Mouse (Mus musculus) forelimb bud, embryonic 11.5 days (tissue): ENCODE results near the gene Ankrd26.
A peak's percentile ranks its signal among the peaks of the same experiment; 100 is the strongest.

Experiments
- DNase-seq: peaks from one replicate; pipeline ENCODE4 v3.0.0-alpha.2; 2012; ENCODE audit warnings: low read depth, low spot score

Ankrd26 gene

DNA sequence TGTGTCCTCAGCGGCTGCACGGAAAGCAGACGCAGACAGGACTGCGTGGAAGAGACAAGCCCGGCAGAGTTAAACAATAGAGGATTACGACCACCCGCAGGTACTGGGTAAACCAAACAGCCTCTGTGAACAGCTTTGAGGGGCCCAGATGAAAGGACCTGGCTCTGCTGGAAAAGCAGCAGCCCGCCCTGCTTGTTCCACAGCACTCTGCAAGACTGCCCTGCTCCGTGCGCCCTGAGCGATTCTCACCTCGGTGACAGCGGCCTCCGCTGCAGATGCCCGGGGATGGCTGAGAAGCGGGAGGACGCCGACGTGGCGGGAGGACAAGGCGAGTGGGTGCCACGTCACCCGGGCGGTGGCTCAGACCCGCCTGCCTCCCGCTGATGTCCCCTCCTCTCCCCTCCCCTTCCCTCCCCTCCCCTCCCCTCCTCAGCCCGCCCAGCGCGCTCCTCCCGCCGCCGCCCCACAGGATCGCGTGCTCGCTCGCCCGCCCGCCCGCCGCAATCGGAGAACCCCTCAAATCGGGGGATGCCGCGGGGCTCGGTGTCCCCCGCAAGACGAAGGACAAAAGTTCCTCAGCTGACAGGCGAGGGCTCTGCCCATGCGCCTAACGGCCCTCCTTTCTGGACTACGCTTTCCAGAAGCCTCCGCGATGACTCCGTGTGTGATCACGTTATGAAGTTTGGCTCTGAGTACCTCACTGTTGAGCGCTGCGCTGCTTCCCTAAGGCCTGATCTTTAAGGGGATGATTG lies 82.9 kb downstream of the Ankrd26 start, which contains the start of gene Zfp9:
TSS of gene Zfp9 (minus strand) at position 364 of the 752 bp plus-strand sequence.
- peak; percentile 71 for DNase-seq

DNA sequence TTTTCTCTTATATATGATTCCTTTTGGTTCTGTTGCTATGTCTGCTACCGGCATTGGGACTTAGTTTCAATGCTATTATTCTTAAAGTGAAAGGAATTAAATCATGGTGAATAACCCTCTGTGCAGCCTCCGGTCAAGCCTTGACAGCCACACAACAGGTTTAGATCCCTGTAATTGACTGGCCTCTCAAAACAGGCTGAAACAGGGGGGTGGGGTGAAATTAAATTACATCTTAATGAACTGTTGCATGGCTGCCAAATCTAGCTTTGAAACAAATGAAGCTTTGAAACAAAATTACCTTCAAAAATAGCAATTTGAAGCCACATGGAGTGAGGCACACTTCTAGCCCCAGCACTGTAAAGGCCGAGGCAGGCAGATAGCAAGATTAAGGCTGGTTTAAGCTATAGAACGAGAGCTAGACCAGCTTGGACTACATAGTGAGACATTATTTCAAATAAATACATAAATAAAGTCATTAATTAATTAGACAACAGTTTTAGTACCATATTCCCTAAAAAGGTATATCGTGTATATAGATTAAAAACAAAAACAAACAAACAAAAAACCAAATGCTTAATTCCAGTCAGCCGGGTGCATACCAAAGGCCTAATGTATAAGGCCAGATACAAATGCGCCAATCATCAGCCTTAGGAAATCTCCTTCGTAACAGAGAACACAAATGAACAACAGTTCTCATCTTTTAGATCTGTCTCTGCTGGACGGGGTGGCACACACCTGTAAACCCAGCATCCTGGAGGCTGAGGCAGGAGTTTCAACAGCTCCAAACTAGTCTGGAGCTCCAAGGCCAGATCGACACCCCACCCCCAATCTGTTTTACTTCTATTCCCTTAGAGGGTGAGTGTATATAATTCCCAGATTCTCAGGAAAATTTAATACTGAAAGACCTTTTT lies 83.9 kb downstream of the Ankrd26 start:
- DNase-seq: peak; percentile 8

DNA sequence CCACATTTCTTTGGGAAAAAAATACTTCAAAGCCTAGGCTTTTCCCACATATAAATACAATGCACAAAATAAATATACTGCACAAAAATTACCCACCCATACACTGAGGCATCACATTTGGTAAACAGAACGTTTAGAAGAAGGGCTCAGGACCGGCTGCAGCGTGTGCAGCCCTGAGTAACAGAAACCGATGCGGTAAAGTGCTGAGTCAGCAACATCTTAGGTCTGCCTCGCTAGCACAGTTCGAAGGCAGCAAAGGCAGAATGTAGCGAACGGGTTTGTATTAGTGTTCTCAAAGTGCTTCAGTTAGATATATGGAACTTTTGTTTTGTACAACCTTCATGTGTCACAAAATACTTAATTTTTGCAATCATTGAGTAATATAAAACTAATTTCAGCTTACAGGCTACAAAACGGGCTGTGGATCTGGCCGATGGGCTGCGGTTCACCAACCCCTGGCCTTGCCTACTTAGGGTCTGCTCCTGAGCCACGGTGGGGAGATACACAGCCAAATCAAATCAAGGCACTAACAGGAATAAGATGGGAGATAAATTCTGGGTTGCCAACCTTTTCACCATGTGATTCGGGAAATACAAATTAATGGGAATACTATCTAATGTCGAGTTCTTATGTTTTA lies 99.8 kb downstream of the Ankrd26 start:
- DNase-seq: no peak

DNA sequence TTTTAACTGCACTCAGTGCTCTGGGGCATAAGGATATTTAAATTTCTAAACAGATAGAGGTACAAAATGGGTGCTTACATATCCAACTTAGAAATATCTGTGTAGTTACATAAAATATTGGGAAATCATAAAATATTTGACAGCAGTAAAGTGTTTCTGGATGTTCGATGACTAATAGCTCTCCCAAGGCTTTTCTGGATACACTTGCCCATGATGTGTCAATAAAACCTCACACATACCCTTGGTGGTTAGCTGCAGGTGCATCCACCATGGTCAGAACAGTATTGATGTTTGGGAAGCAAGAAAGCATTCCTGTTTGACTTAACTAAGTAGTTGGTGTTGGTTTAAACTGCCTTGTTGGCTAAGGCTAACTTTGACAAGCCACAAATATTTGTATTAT lies 104.3 kb downstream of the Ankrd26 start:
- DNase-seq: no peak

DNA sequence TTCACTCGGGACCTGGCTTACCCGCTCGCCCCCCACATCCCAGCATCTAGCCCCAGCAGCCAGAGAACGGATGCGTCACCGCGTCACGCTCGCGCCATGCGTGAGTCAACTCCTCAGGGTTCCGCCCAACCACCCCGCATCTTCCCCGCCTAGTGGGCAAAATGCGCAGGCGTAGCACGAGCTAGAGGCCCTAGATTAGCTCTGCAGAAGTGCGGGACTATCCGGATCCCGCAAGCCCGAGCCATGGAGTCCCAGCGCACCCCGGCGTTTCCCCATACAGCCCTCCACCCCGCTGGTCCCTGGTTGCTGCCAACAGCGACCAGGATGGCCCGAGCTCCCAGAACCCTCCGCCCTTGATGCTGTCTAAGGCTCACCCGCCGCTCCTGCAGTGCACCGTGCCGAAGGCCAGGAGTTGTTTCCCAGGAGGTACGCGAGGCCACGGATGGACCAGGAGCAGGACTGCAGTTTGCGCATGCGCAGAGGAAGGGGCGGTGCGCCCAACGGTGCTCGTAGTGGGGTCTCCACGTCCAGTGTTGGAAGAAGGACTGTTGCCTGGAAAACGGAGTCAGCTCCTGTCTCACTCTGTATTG lies 106.9 kb downstream of the Ankrd26 start, which contains the start of gene Zfp248:
TSS of gene Zfp248 (minus strand) at position 487 of the 590 bp plus-strand sequence.
- DNase-seq: peak; percentile 92

DNA sequence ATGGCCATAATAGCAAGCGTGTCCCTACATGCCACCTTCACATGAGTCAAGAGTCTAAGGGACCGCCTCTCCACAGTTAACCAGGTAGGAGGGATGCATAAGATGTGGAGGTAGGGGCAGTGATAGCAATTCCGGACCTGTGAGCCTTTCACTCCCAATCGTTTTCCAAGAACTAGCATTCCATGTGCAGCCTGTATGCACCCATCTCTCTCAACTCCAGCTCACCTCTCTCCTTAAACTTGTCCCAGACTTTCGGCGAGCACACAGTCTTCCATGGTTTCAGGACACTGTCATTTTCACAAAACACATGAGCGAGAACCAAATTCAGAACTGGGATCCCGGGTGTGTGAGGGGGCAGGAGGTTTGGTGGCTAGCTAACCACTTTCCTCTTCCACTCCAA lies 107.6 kb downstream of the Ankrd26 start:
- DNase-seq: no peak
